Mouse (Mus musculus) heart, embryonic 13.5 days (tissue): ENCODE measurements around the gene Ctnnbip1. TPM values are rescaled to one million over a fixed set of nuclear protein-coding genes. Genes with fewer than 3 reads are reported as not detected.

ENCODE experiments used
- ATAC-seq: fragments of 200-750 bp; cut with Nextera tagmentation; 2 replicates; pipeline ENCODE4 v1.8.0; 2017; ENCODE audit warnings: moderate TSS enrichment; ENCODE audit not compliant: insufficient number of reproducible peaks, low FRiP score, low TSS enrichment; ENCODE audit errors: extremely low read depth
- H3K27ac ChIP-seq: fragments of 300-500 bp; sonication (generic); replicated peaks from 2 replicates; pipeline ENCODE4 v1.5.1; 2015; ENCODE audit warnings: moderate library complexity, mild to moderate bottlenecking, inconsistent platforms
- H3K27me3 ChIP-seq: fragments of 300-500 bp; sonication (generic); replicated peaks from 2 replicates; pipeline ENCODE4 v1.6.1; 2015; ENCODE audit warnings: mild to moderate bottlenecking, inconsistent platforms
- H3K36me3 ChIP-seq: fragments of 300-500 bp; sonication (generic); 2 replicates; pipeline ENCODE4 v1.6.1; 2015; ENCODE audit warnings: mild to moderate bottlenecking, inconsistent platforms
- H3K4me1 ChIP-seq: fragments of 300-500 bp; sonication (generic); 2 replicates; pipeline ENCODE4 v1.6.1; 2015; ENCODE audit warnings: inconsistent platforms
- H3K4me2 ChIP-seq: fragments of 300-500 bp; sonication (generic); 2 replicates; pipeline ENCODE4 v1.6.1; 2015; ENCODE audit warnings: inconsistent platforms, mild to moderate bottlenecking, moderate library complexity
- H3K4me3 ChIP-seq: fragments of 300-500 bp; sonication (generic); 2 replicates; pipeline ENCODE4 v1.5.1; 2015; ENCODE audit warnings: moderate library complexity, mild to moderate bottlenecking, inconsistent platforms
- H3K9ac ChIP-seq: fragments of 300-500 bp; sonication (generic); 2 replicates; pipeline ENCODE4 v1.6.1; 2015; ENCODE audit warnings: inconsistent platforms, mild to moderate bottlenecking, moderate library complexity
- H3K9me3 ChIP-seq: fragments of 300-500 bp; sonication (generic); 2 replicates; pipeline ENCODE4 v1.6.1; 2016; ENCODE audit warnings: inconsistent platforms
- WGBS: fragments of 180-500 bp; shearing (Covaris S2); methylation state at CpG from one replicate; pipeline ENCODE4 v1.1.7; 2015; ENCODE audit warnings: mixed read lengths; 5-methylcytosine and 5-hydroxymethylcytosine counted together
- polyA plus RNA-seq: library from polyadenylated mRNA; unstranded; fragments of >200 nt; fragmentation: Nextera tagmentation; extraction: Ambion mirVana; gene quantifications from 2 replicates; pipeline ENCODE4 v1.2.1, GENCODE M21; 2015

Ctnnbip1 gene
- polyA plus RNA-seq, 1 experiment from 2014 or later: 33.4 TPM

DNA sequence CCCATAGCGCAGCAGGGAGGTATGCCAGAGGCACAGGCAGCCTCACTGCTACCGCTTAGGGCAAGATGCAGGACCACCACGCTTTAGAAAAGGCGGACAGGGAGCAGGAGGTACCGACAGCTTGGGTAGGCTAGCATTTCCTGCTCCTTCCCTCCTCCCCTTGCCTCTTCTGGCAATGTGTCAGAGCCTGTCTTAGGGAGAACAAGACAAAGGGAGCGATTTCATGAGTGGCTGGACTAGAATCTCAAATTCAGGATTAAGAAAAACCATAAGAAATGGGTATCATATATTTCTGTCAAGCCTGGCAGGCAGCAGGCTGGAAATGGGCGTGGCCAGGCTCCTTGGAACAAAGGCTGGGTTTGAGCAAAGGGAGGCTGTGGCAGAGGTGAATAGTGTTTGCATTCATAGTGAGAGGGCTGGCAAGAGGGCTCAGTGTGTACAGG, 44.9 kb downstream of the Ctnnbip1 start:
- H3K36me3 ChIP-seq: peaks cover 20% of the 10 kb centered on the region
- peak overlapping the region; percentile 43 for H3K4me2 ChIP-seq
- 47% methylated on average over 7 of the region's 7 CpGs for WGBS
- no peak overlapping the region for H3K4me3 ChIP-seq
- peaks cover 63% of the 10 kb centered on the region for H3K4me1 ChIP-seq
- no peak for ATAC-seq
- H3K27me3 ChIP-seq: no peaks in the 10 kb centered on the region
- H3K27ac ChIP-seq: peak overlapping the region; percentile 81
- H3K9ac ChIP-seq: peak overlapping the region; percentile 29
- H3K9me3 ChIP-seq: no peaks in the 10 kb centered on the region

DNA sequence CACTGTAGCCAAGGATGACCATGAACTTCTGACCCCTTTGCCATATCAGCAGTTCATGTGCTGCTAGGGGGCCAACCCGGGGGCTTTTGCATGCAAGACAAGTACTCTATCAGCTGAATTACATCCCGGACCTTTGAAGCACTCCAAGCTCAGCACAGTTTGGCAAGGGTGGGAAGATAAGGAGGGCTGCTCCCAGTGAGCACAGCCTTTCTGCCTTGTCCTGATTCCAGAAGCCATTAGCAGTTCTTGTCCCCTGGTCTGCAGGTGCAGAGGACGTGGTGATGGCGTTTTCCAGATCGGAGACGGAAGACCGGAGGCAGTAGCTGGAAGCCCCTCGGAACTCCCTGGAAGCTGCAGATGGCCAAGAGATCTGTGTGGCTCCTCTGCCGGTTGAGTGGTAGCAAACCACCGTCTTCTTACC, 45.9 kb downstream of the Ctnnbip1 start:
- Histone ChIP-seq H3K4me2 (peak overlapping the region; percentile 62), H3K4me3 (peak overlapping the region; percentile 29), H3K9me3 (no peaks in the 10 kb centered on the region), H3K27me3 (peaks cover 5% of the 10 kb centered on the region; the same call in 1 of the 2 replicates), H3K27ac (peak overlapping the region; percentile 81), H3K4me1 (peaks cover 58% of the 10 kb centered on the region), H3K9ac (0 out of 2 replicates have a peak overlapping the region, but pooled peaks have one; percentile 41), H3K36me3 (peaks cover 19% of the 10 kb centered on the region)
- ATAC-seq: no peak
- 24% methylated on average over 10 of the region's 10 CpGs for WGBS

DNA sequence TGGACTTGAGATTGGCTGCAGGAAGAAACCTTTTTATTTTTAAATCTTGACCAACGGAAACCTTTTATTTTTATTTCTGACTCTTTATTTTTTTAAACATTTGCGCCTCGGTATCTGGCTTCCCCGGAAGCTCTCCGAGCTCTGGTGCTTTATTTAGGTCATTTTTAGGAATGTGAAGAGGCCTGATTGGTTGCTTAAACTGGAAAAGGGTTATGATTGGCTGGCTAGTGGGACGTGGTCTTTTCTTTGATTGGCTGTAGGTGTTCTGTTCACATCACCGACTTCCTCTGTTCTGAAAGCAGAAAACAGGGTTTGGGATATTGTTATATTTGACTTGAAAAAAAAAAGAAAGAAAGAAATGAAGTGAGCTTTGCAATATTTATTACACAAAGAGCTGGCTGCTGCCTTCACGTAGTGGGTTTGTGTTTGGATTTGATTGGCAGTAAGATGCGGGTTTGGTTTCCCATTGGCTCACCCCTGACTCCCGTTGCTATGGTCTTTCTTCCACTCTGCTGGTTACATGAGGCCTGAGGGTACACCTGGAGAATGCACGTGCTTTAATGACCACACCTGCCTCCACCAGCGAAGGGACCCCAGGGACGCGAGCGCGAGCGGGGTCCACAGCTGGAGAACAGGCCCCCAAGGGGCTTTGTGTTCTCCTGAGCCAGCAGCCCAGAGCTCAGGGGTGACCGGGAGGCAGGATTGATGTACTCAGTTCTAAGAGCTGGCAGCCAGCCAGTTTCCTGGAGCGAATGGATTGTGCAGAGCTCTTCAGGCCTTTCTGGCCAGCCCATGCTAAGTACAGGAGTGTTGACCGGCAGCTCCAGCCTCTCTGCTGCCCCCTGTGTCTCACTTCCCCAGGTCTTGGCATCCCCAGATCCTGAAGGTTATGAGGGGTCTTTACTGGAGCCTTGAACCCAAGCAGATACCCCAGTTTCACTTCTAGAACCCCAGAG, 46.7 kb downstream of the Ctnnbip1 start:
- ATAC-seq: no peak
- Histone ChIP-seq H3K4me3 (peak overlapping the region; percentile 29), H3K27ac (peak overlapping the region; percentile 81), H3K9me3 (no peaks in the 10 kb centered on the region), H3K4me2 (peak overlapping the region; percentile 62), H3K9ac (0 out of 2 replicates have a peak overlapping the region, but pooled peaks have one; percentile 41), H3K4me1 (peaks cover 58% of the 10 kb centered on the region), H3K27me3 (peaks cover 5% of the 10 kb centered on the region; the same call in 1 of the 2 replicates), H3K36me3 (peaks cover 11% of the 10 kb centered on the region)
- WGBS: 48% methylated on average over 20 of the region's 20 CpGs

DNA sequence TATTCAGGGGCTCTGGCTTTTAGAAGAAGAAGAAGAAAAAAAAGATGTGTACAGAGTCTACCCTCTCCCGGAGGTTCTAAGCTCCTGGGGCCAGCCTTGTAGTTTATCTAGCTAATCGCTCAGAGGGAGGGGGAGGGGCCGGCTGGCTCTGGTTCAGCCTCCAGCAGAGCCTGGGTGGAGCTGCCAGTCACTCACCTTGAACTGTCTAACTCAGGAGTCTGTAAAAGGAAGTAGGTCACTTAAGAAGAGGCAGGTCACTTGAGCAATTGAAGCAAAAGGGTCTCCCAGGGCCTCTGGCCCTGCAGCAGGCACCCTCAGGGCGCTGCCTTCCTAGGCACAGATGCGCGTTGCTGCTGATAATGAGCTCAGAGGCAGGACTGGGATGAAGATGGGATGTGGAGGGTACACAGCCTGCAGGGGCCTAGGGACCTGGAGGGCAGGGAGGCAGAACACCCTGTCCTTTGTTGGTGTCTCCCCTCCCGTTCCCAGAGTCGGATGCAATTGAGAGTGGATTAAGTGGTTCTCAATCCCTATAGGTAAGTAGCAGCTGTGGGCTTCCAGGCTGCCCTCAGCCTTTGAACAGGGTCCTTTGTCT, 49.5 kb downstream of the Ctnnbip1 start:
- Histone ChIP-seq H3K27ac (no peak overlapping the region), H3K9ac (no peak overlapping the region), H3K9me3 (no peaks in the 10 kb centered on the region), H3K4me1 (peaks cover 64% of the 10 kb centered on the region), H3K27me3 (peaks cover 5% of the 10 kb centered on the region), H3K4me3 (no peak overlapping the region), H3K36me3 (peaks cover 5% of the 10 kb centered on the region; the same call in 1 of the 2 replicates), H3K4me2 (no peak overlapping the region)
- 21% methylated on average over 8 of the region's 8 CpGs for WGBS
- no peak for ATAC-seq

DNA sequence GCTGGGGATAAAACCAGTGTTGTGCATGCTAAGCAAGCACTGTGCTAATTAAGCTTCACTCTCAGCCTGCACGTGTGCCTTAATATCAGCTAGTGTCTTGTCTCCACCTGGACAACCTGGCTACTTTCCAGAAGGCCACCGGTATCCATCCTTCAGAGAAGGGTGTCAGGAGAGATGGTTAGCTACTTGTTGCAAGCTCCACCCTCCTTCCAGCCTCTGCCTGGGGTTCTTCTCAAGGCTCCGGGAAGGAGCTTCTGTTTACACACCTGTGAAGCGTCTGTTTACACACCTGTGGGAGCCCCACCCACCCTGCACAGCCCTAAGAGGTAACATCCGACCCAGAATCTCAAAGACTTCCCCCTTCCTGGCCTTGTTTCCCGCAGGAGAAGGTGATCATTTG, 50.6 kb downstream of the Ctnnbip1 start:
- WGBS: 62% methylated on average over 6 of the region's 6 CpGs
- ATAC-seq: no peak
- H3K4me1 ChIP-seq: peaks cover 60% of the 10 kb centered on the region
- peaks cover 5% of the 10 kb centered on the region; the same call in 1 of the 2 replicates for H3K36me3 ChIP-seq
- H3K27me3 ChIP-seq: peaks cover 11% of the 10 kb centered on the region
- no peak overlapping the region for H3K4me2 ChIP-seq
- no peak overlapping the region for H3K27ac ChIP-seq
- no peak overlapping the region for H3K9ac ChIP-seq
- H3K4me3 ChIP-seq: no peak overlapping the region
- no peaks in the 10 kb centered on the region for H3K9me3 ChIP-seq

DNA sequence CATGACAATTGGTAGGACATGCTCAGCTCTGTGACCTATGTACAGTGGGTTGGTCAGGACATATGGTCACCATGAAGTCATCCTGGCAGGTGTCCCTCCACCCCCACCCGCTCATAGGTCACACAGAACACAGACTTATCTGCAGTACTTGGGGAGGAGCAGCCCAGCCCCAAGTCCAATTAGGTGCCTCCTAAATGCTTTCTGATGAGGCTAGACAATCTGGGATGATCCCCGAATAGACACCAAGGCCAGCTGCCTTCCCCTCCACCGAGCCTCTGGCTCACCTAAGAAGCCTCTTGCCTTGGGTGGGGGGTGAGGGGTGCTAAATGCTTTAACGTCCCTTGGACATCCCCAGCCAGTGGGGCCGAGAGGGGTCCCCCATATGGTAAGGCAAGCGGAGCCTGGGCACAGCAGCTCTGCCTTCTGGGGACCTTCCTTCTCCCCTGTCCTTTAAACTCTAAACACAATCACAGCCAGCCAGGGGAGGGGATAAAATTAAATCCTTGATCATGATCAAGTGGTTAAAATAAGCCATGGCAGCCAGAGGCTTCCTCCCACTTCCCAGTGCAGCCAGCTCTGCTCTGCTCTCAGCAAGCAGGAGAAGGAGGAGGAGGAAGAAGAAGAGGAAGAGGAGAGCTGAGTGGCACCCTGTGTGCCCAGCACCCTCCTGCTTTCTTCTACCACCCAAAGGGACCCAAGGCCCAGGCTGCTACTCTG, 51.9 kb downstream of the Ctnnbip1 start:
- no peaks in the 10 kb centered on the region for H3K9me3 ChIP-seq
- peaks cover 11% of the 10 kb centered on the region for H3K27me3 ChIP-seq
- H3K4me1 ChIP-seq: peaks cover 47% of the 10 kb centered on the region
- no peak overlapping the region for H3K27ac ChIP-seq
- ATAC-seq: no peak
- H3K9ac ChIP-seq: no peak overlapping the region
- no peak overlapping the region for H3K4me2 ChIP-seq
- H3K36me3 ChIP-seq: peaks cover 5% of the 10 kb centered on the region; the same call in 1 of the 2 replicates
- H3K4me3 ChIP-seq: no peak overlapping the region
- WGBS: 74% methylated on average over 6 of the region's 6 CpGs

DNA sequence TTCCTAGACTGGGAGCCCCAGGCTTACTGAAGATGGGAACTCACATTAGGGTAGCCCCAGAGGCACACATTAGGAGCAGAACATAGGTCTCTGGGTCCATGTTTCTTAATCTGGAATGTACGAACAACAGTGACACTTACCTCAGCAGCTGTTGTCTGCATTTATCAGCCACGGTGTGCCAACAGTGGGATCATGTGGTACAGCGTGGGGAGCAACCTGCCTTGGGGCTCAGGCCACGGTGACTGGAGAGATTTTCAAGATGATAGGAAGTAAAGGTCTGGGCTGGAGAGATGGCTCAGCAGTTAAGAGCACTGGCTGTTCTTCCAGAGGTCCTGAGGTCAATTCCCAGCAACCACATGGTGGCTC, 52.4 kb downstream of the Ctnnbip1 start:
- H3K36me3 ChIP-seq: peaks cover 5% of the 10 kb centered on the region; the same call in 1 of the 2 replicates
- no peaks in the 10 kb centered on the region for H3K9me3 ChIP-seq
- H3K9ac ChIP-seq: no peak overlapping the region
- peaks cover 13% of the 10 kb centered on the region for H3K27me3 ChIP-seq
- no peak overlapping the region for H3K4me2 ChIP-seq
- ATAC-seq: no peak
- no peak overlapping the region for H3K4me3 ChIP-seq
- H3K4me1 ChIP-seq: peaks cover 41% of the 10 kb centered on the region
- WGBS: 63% methylated on average over 4 of the region's 4 CpGs
- no peak overlapping the region for H3K27ac ChIP-seq

DNA sequence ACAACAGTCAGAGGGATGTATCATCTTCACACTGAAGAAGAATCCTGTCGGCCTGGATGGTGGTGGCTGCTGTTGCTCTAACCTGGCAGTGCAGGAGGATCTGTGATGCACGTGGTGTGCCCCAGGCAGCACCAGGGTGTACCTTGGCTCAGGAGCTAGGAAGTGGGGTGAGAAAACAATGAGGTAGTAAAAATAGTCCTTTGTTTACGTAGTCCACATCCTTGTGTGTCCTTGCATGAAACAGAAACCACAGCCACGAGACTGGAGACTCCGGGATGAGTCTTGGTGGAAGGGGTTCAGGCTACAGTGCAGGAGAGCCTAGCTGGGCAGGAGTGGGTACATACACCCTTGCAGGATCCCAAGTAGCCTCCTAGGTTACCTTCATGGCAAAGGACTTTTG, 53.2 kb downstream of the Ctnnbip1 start:
- peak overlapping the region; percentile 48 for H3K9ac ChIP-seq
- H3K4me3 ChIP-seq: no peak overlapping the region
- H3K27me3 ChIP-seq: peaks cover 21% of the 10 kb centered on the region
- 65% methylated on average over 5 of the region's 5 CpGs for WGBS
- H3K9me3 ChIP-seq: no peaks in the 10 kb centered on the region
- 0 out of 2 replicates have a peak overlapping the region, but pooled peaks have one; percentile 3 for H3K27ac ChIP-seq
- no peaks in the 10 kb centered on the region; the same call in 1 of the 2 replicates for H3K36me3 ChIP-seq
- no peak overlapping the region for H3K4me2 ChIP-seq
- peaks cover 39% of the 10 kb centered on the region for H3K4me1 ChIP-seq
- ATAC-seq: no peak; the same call in 1 of the 2 replicates

DNA sequence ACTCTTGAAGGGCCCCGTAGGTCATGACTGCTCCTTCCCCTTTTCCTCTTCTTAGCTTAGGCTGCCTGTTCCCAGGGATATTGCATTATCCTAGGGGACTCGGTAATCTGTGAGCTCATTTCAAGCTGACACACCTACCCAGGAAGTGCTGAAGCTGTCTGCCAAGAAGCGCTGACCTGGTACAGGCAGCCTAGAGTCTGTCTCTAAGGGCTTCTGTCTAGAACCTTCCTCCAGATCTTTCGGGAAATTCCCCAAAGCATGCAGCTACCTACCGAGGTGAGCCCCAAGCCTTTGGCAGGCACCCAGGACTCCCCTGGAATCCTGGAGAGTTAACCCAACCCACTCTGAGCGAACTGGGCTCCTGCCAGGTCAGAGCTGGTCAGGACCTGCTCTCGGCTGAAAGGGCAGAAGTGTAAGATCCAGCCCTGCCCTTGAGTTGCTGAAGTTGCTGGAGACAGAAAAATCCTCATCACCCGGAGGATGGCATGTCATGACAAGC, 53.7 kb downstream of the Ctnnbip1 start:
- Histone ChIP-seq H3K9me3 (no peaks in the 10 kb centered on the region), H3K4me3 (no peak overlapping the region), H3K9ac (peak overlapping the region; percentile 48), H3K27ac (peak overlapping the region; percentile 3; the same call in 1 of the 2 replicates), H3K4me2 (no peak overlapping the region), H3K27me3 (peaks cover 26% of the 10 kb centered on the region), H3K4me1 (peaks cover 39% of the 10 kb centered on the region), H3K36me3 (no peaks in the 10 kb centered on the region)
- 36% methylated on average over 8 of the region's 8 CpGs for WGBS
- ATAC-seq: no peak

DNA sequence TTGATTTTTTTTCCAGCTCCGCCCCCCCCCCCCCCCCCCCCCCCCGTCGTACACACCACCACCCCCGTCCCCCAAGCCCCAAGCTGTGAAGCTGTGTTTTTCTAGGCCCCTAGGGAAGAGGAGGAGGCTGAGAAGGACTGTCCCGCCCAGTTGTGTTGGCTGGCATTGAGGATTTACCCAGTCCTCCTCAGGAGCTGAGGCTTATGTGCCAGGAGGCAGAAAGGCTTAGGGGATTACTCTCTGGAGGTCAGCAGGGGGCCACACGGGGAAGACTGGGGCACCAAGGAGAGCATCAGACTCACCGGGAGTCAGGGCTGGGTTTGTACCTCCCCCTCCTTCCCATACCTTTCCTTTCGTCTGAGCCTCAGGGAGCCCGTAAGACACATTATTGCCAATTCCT, 54.4 kb downstream of the Ctnnbip1 start:
- no peaks in the 10 kb centered on the region for H3K36me3 ChIP-seq
- 42% methylated on average over 5 of the region's 9 CpGs for WGBS
- H3K27ac ChIP-seq: no peak overlapping the region
- ATAC-seq: no peak
- H3K27me3 ChIP-seq: peaks cover 33% of the 10 kb centered on the region
- no peaks in the 10 kb centered on the region for H3K9me3 ChIP-seq
- H3K4me2 ChIP-seq: no peak overlapping the region
- 0 out of 2 replicates have a peak overlapping the region, but pooled peaks have one; percentile 48 for H3K9ac ChIP-seq
- H3K4me1 ChIP-seq: peaks cover 35% of the 10 kb centered on the region
- H3K4me3 ChIP-seq: no peak overlapping the region

DNA sequence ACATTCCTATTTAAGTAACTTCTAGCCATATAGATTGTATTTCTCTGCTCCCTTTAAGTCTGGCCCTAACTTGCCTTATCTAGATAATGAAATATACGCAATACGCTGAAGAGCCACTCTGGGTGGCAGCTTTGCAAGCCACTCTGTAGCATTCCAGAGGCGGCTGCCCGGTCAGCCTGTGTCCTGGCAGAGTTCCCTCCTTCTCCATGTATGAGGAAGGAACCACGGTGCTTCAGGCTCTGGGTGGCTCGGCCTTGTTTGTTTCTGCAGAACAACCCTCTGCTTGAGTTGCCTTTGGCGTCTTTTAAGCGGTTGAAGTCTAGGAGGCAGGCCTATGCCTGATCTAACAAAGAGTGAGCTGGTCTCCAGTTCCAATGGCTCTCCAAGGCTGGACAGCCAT, 54.8 kb downstream of the Ctnnbip1 start:
- peaks cover 31% of the 10 kb centered on the region for H3K4me1 ChIP-seq
- H3K27me3 ChIP-seq: peaks cover 37% of the 10 kb centered on the region
- 51% methylated on average over 8 of the region's 8 CpGs for WGBS
- no peak overlapping the region for H3K9ac ChIP-seq
- H3K4me3 ChIP-seq: no peak overlapping the region
- H3K4me2 ChIP-seq: no peak overlapping the region
- H3K36me3 ChIP-seq: no peaks in the 10 kb centered on the region
- H3K27ac ChIP-seq: no peak overlapping the region
- no peaks in the 10 kb centered on the region for H3K9me3 ChIP-seq
- ATAC-seq: no peak
